Mouse (Mus musculus) C2C12 (cell line): Measurements from ENCODE around the gene Ryr3.

Experiments used
- CTCF ChIP-seq: IDR thresholded peaks from one replicate; pipeline ENCODE4 v1.5.1; 2011; ENCODE audit not compliant: control insufficient read depth, insufficient read depth, insufficient read length
- MYOG ChIP-seq: IDR thresholded peaks from one replicate; pipeline ENCODE4 v1.6.1; 2011; ENCODE audit not compliant: control insufficient read depth, insufficient read length; ENCODE audit errors: extremely low read depth

GRCm38 (mm10) chr2:112606536-112606935 is 610.4 kb downstream of the Ryr3 start:
- TF ChIP-seq CTCF (no peak), MYOG (no peak)
